Mouse (Mus musculus) inflammation-experienced regulatory T-cells, adult 6 months (primary cell): ENCODE data around the gene Samt1. TPM values are rescaled to one million over a fixed set of nuclear protein-coding genes. Genes with fewer than 3 reads are reported as not detected.
"Not testable (repeated sequence)": the region's sequence is repeated elsewhere in the genome, so short reads cannot be mapped to it uniquely, and the experiment has no call there.

Experiments used
- ATAC-seq: one replicate; pipeline ENCODE4 v1.8.0; 2017
- polyA plus RNA-seq, 3 experiments: library from polyadenylated mRNA; unstranded; fragments of 100-300 nt; shearing (Covaris generic); gene quantifications; one replicate each; pipeline ENCODE4 v1.2.1; 2017

Gene Samt1
- not detected for polyA plus RNA-seq

GRCm38 (mm10) chrX:154012540-154012939 lies at the start of gene Samt1:
Samt1 (minus strand) TSS chrX:154012640.
- not testable (repeated sequence) for ATAC-seq

- ATAC-seq: not testable (repeated sequence)
Observed at GRCm38 (mm10) chrX:154054939-154055338, 42.5 kb upstream of the Samt1 start, which contains the start of gene Gm10057. Gm10057 (minus strand) TSS chrX:154055039.

GRCm38 (mm10) chrX:154033727-154034126 lies 21.3 kb upstream of the Samt1 start, which contains the start of gene 4921511M17Rik:
4921511M17Rik (minus strand) TSS chrX:154033827.
- not testable (repeated sequence) for ATAC-seq

DNA sequence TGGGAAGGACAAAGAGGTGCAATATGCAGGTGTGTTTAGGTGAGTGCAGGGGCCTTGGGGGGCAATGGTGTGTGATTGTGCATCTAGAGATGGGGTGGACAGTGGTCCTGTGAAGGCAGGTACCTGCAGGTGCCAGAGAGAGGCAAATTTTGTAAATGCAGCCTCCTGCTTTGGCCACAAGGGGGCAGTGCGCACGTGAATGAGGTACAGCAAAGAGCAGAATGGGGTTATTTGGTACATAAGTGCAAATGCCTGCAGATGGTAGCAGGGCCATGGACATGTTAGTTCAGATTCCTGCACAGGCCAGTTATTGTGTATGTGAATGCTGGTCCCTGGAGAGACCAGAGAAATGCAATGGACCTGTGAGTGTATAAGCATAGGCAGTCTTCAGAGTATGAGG lies 35.5 kb downstream of the Samt1 start:
- ATAC-seq: not testable (repeated sequence)

- not testable (repeated sequence) for ATAC-seq
Observed at GRCm38 (mm10) chrX:153976467-153976866, 36.0 kb downstream of the Samt1 start.

DNA sequence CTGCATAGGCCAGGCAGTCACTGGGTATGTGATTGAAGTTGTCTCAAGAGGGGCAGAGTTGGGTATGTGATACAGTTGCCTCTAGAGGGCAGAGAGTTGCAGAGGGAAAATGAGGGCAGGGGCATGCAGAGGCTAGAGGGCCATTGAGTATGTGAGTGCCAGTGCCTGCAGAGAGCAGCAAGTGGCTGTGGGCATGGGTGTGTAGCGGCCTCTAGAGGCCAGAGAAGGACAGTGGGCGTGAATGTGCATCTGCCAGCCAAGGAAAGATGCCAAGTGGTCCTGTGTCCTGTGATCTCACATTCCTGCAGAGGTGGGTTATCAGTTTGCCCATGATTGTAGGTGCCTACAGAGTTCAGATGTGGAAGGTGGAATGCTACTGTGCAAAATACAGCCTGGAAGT lies 38.0 kb downstream of the Samt1 start:
- ATAC-seq: peak; percentile 46

GRCm38 (mm10) chrX:153952866-153953265 lies 59.6 kb downstream of the Samt1 start:
- not testable (repeated sequence) for ATAC-seq

Other genes with a start within 250 kb of the Samt1 start
- 10 to 100 TPM in 2 of 3 experiments, 1 to 10 TPM in 1; 9.3 to 22.9 (median 18.9) TPM for gene Spin2c, start 180.4 kb downstream of the Samt1 start, polyA plus RNA-seq
- not detected for gene 4921511M17Rik, start 21.2 kb upstream of the Samt1 start, polyA plus RNA-seq
- not detected for gene Gm10057, start 42.4 kb upstream of the Samt1 start, polyA plus RNA-seq
- gene Gm15140, start 108.0 kb upstream of the Samt1 start, polyA plus RNA-seq: not detected